Mouse (Mus musculus): ENCODE results near the gene Rpl19. TPM values are rescaled to one million over a fixed set of nuclear protein-coding genes. Genes with fewer than 3 reads are reported as not detected.

Rpl19 gene
- polyA plus RNA-seq, 1 experiment = 901 TPM

GRCm38 (mm10) chr11:98049672-98050519, 23.4 kb downstream of the Rpl19 start:
- TF ChIP-seq POLR2A (IDR thresholded peaks at IDR 0.05; ENCODE audit: extremely low read depth, insufficient read depth, low read length) = no peak
- no peak for TF ChIP-seq CTCF (IDR thresholded peaks at IDR 0.05; ENCODE audit: extremely low read depth, insufficient read depth, low read length)
- peaks cover 5% of the 10 kb centered on the region for H3K4me1 ChIP-seq (ENCODE audit: control insufficient read depth, insufficient read depth, low read length)
- H3K4me3 ChIP-seq (ENCODE audit: insufficient read depth, low read length) = no peak overlapping the region
- no peak overlapping the region for H3K27ac ChIP-seq (ENCODE audit: insufficient read depth, low read length)

GRCm38 (mm10) chr11:98050520-98050815, 24.0 kb downstream of the Rpl19 start:
- peaks cover 5% of the 10 kb centered on the region for H3K4me1 ChIP-seq (ENCODE audit: control insufficient read depth, insufficient read depth, low read length)
- no peak for TF ChIP-seq POLR2A (IDR thresholded peaks at IDR 0.05; ENCODE audit: extremely low read depth, insufficient read depth, low read length)
- no peak for TF ChIP-seq CTCF (IDR thresholded peaks at IDR 0.05; ENCODE audit: extremely low read depth, insufficient read depth, low read length)
- H3K4me3 ChIP-seq (ENCODE audit: insufficient read depth, low read length) = no peak overlapping the region
- no peak overlapping the region for H3K27ac ChIP-seq (ENCODE audit: insufficient read depth, low read length)

GRCm38 (mm10) chr11:98050940-98051339, 24.4 kb downstream of the Rpl19 start:
- Histone ChIP-seq H3K4me3 (ENCODE audit: insufficient read depth, low read length) (0 out of 2 replicates have a peak overlapping the region, but pooled peaks have one; percentile 41), H3K27ac (ENCODE audit: insufficient read depth, low read length) (no peak overlapping the region), H3K4me1 (ENCODE audit: control insufficient read depth, insufficient read depth, low read length) (peaks cover 5% of the 10 kb centered on the region)
- no peak for TF ChIP-seq CTCF (IDR thresholded peaks at IDR 0.05; ENCODE audit: extremely low read depth, insufficient read depth, low read length)

GRCm38 (mm10) chr11:98051611-98052128, 25.2 kb downstream of the Rpl19 start:
- H3K27ac ChIP-seq (ENCODE audit: insufficient read depth, low read length) = no peak overlapping the region
- H3K4me1 ChIP-seq (ENCODE audit: control insufficient read depth, insufficient read depth, low read length) = peaks cover 5% of the 10 kb centered on the region
- H3K4me3 ChIP-seq (ENCODE audit: insufficient read depth, low read length) = peak overlapping the region; percentile 41; the same call in 1 of the 2 replicates
- TF ChIP-seq CTCF (IDR thresholded peaks at IDR 0.05; ENCODE audit: extremely low read depth, insufficient read depth, low read length) (no peak), POLR2A (IDR thresholded peaks at IDR 0.05; ENCODE audit: extremely low read depth, insufficient read depth, low read length) (no peak)

- Histone ChIP-seq H3K4me1 (ENCODE audit: control insufficient read depth, insufficient read depth, low read length) (peaks cover 6% of the 10 kb centered on the region), H3K4me3 (ENCODE audit: insufficient read depth, low read length) (peak overlapping the region; percentile 41), H3K27ac (ENCODE audit: insufficient read depth, low read length) (no peak overlapping the region)
- TF ChIP-seq CTCF (IDR thresholded peaks at IDR 0.05; ENCODE audit: extremely low read depth, insufficient read depth, low read length) = no peak
Observed at GRCm38 (mm10) chr11:98052129-98052988, 25.8 kb downstream of the Rpl19 start.

GRCm38 (mm10) chr11:98052989-98053834, 26.7 kb downstream of the Rpl19 start, which contains the start of gene Stac2:
Gene Stac2, minus strand, starts transcription at chr11:98053462.
- peak within 1 kb of the TSS; percentile 41 for H3K4me3 ChIP-seq (ENCODE audit: insufficient read depth, low read length)
- H3K27ac ChIP-seq (ENCODE audit: insufficient read depth, low read length) = no peak within 1 kb of the TSS
- TF ChIP-seq POLR2A (IDR thresholded peaks at IDR 0.05; ENCODE audit: extremely low read depth, insufficient read depth, low read length) = no peak
- TF ChIP-seq CTCF (IDR thresholded peaks at IDR 0.05; ENCODE audit: extremely low read depth, insufficient read depth, low read length) = no peak
- H3K4me1 ChIP-seq (ENCODE audit: control insufficient read depth, insufficient read depth, low read length) = peaks cover 9% of the 10 kb centered on the region

GRCm38 (mm10) chr11:98057466-98057865, 31.0 kb downstream of the Rpl19 start:
- Histone ChIP-seq H3K4me1 (ENCODE audit: control insufficient read depth, insufficient read depth, low read length) (peaks cover 12% of the 10 kb centered on the region), H3K27ac (ENCODE audit: insufficient read depth, low read length) (peak overlapping the region; percentile 83), H3K4me3 (ENCODE audit: insufficient read depth, low read length) (no peak overlapping the region)
- TF ChIP-seq POLR2A (IDR thresholded peaks at IDR 0.05; ENCODE audit: extremely low read depth, insufficient read depth, low read length) (no peak; the same call in 1 of the 2 replicates), CTCF (IDR thresholded peaks at IDR 0.05; ENCODE audit: extremely low read depth, insufficient read depth, low read length) (no peak)

- TF ChIP-seq POLR2A (IDR thresholded peaks at IDR 0.05; ENCODE audit: extremely low read depth, insufficient read depth, low read length) (no peak), CTCF (IDR thresholded peaks at IDR 0.05; ENCODE audit: extremely low read depth, insufficient read depth, low read length) (no peak)
- Histone ChIP-seq H3K4me1 (ENCODE audit: control insufficient read depth, insufficient read depth, low read length) (peaks cover 12% of the 10 kb centered on the region), H3K27ac (ENCODE audit: insufficient read depth, low read length) (no peak overlapping the region), H3K4me3 (ENCODE audit: insufficient read depth, low read length) (no peak overlapping the region)
Observed at GRCm38 (mm10) chr11:98057998-98058397, 31.5 kb downstream of the Rpl19 start.

GRCm38 (mm10) chr11:98059662-98060061, 33.2 kb downstream of the Rpl19 start:
- peaks cover 12% of the 10 kb centered on the region for H3K4me1 ChIP-seq (ENCODE audit: control insufficient read depth, insufficient read depth, low read length)
- H3K27ac ChIP-seq (ENCODE audit: insufficient read depth, low read length) = peak overlapping the region; percentile 81
- TF ChIP-seq POLR2A (IDR thresholded peaks at IDR 0.05; ENCODE audit: extremely low read depth, insufficient read depth, low read length) = no peak
- no peak for TF ChIP-seq CTCF (IDR thresholded peaks at IDR 0.05; ENCODE audit: extremely low read depth, insufficient read depth, low read length)
- H3K4me3 ChIP-seq (ENCODE audit: insufficient read depth, low read length) = no peak overlapping the region
